Mouse (Mus musculus) ovary, postnatal 14 days (tissue): ENCODE measurements at regions not wholly inside any gene's neighbourhood (a gene's known extent, or its start where the extent isn't known, plus 50 kb on each side); places are given as distances from the start of the nearest gene placed in this dataset.

Source experiments
- DNase-seq: peaks from one replicate; pipeline ENCODE4 v3.0.0; 2022; ENCODE audit warnings: low spot score

DNA sequence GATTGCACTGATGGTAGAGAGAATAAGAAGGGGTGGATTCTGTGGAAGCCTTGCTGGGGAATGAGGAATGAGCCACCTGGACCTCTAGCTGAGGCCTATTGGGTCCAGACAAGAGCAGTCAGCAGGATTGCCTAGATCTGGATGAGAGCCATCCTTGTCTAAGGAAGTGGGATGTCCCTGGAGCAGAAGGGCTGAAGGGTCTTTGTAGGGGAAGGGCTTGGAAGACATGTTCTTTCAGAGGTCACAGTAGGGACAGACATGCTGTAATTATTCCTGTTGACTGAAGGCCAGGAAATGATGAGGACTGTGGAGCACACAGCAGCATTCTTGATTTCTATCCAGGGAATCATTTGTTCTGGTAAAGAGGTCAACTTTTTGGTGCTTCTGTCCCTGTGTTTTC, 86.2 kb upstream of the Nectin3 start:
- no peak for DNase-seq

DNA sequence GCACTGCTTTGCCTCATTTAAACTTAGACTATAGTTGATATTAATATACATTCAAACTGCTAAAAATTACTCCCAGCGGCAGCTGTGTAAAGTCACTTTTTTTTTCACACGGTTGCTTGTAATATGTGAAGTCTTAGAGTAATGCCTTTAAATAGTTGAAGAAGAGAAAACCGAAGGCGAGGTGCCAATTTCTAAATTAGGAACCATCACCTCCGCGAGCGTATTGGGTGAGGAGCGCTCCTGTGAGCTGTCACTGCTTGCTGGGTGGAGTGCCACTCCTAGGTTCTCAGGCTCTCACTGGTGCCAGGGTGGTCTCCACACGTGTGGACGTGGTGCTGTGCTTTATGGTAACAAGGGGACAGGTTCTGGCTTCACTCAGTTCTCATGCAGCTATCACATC, 82.8 kb upstream of the Nectin3 start:
- DNase-seq = no peak

DNA sequence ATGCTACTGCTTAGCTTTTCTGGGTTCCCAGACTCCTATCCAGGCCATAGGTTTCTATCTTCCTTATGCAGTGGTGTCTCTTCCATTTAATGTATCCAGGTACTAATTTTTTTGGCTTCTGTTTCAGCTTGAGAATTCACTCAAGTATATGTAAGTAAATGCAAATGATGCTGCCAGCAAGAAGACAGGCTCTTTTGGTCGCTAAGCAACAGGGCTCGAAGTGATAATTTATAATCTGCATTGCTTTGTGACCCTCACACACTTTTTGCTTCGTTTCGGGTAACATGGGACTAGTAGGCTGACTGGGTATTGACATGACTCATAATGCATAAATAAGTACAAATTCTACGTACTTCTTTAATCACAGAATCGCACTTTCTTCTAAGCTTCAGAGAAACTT, 75.9 kb upstream of the Nectin3 start:
- DNase-seq = no peak

DNA sequence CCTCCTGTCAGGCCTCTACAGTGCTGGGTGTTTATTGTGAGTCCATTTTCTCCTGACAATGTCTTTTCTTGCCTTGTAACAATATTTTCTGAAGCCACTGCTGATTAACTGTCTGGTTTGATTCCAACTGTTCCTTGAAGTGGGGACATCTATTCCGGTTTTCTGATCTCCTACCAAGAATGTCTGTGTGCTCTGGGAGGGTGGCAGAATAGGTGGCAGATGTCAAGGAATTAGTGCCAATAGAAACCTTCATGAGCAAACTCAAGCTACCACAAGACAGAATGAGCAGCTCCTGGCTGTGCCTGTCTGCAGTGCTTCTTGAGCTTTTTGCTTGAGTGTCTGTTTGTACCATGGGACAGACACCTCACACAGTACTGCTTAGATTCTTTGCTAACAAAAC, 69.1 kb upstream of the Nectin3 start:
- no peak for DNase-seq

DNA sequence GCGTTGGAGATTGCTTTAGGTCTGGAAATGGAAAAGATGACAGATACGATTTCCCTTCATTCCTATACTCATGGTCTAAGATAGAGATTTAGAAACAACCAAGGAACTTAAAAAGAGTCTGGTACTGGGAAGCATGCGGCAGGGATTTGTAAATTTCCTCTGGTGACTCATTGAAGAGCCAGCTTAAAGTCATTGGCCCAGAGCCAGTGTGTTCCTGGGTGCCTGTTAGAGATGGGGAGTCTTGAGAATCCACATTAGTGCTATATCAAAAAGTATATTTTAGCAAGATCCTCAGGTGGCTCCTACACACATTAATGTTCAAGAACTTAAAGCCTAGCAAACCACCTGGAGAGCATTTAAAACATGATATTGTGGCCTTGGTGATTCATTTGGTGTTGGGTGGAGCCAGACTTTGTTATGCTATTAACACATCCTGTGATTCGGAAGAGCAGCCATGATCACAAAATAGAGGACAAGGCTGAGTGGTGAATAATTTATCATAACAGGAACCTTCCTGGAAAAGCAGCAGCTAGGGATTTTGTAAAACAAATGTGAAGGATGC, 67.8 kb upstream of the Nectin3 start:
- no peak for DNase-seq

DNA sequence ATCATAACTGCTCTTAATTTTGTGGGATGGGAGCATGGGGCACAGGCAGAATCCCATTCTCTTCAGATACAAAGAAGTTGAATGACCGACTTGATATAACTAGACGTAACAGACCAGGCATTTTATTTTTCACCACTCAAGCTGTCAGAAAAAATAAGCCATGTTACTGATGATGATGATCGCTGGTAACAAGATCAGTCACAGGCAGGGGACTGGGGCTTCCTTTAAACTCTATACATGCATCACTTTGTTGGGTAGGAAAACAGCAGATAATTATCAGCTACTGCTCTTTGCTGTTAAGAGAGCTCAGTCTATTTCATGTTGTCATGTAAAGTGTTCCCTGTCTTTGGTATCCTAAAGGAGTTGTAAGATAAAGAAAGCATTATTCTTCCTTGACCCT, 59.0 kb upstream of the Nectin3 start:
- no peak for DNase-seq

DNA sequence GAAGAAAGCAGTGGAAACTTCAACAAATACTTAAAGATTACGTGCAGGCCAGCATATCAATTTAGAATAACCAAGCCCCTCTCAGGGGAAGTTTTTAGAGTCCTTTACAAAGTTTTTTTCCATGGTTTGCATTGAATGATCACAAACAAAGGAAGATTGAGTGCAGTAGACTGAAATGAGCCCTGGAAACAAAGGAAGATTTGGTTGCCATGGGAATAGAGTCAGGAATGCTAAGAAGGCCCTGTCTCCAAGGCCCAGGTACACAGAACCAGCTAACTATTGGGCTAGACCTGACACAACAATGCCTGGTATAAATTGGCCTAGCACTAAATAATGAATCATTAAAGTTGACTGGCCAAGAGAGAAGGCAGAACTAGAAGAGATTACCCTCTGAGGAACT, 49.9 kb upstream of the Nectin3 start:
- DNase-seq = no peak
